Mouse (Mus musculus): ENCODE data around the gene Apbb2. TPM values are rescaled to one million over a fixed set of nuclear protein-coding genes. Genes with fewer than 3 reads are reported as not detected.

Apbb2 gene
- polyA plus RNA-seq, 1 experiment, result 19.1 TPM

GRCm38 (mm10) chr5:66505578-66505977, 113.0 kb downstream of the Apbb2 start:
- no peak overlapping the region for H3ac ChIP-seq (ENCODE audit: control insufficient read depth, insufficient read length)
- H3K79me2 ChIP-seq (ENCODE audit: control insufficient read depth, insufficient read depth), result peaks cover 37% of the 10 kb centered on the region
- no peaks in the 10 kb centered on the region for H3K36me3 ChIP-seq (ENCODE audit: control insufficient read depth, insufficient read depth)
- TF ChIP-seq E2F4 (IDR thresholded peaks at IDR 0.05; ENCODE audit: insufficient read depth), result no peak
- TF ChIP-seq TCF12 (IDR thresholded peaks at IDR 0.05; ENCODE audit: insufficient read depth, poor library complexity, severe bottlenecking), result no peak
- no peak for TF ChIP-seq TCF3 (IDR thresholded peaks at IDR 0.05; ENCODE audit: insufficient read length, low read depth)
- TF ChIP-seq POLR2AphosphoS2 (IDR thresholded peaks at IDR 0.05; ENCODE audit: insufficient read length, low read depth), result no peak
- no peak for TF ChIP-seq POLR2A (IDR thresholded peaks at IDR 0.05; ENCODE audit: insufficient read length, low read depth)
- no peak for TF ChIP-seq USF1 (IDR thresholded peaks at IDR 0.05; ENCODE audit: low read depth)
- TF ChIP-seq CEBPB (IDR thresholded peaks at IDR 0.05; ENCODE audit: insufficient read depth, poor library complexity, severe bottlenecking), result no peak
- TF ChIP-seq REST (IDR thresholded peaks at IDR 0.05; ENCODE audit: insufficient read depth, insufficient read length), result no peak
- no peak for TF ChIP-seq SRF (IDR thresholded peaks at IDR 0.05; ENCODE audit: control insufficient read depth, insufficient read length, low read depth)
- TF ChIP-seq MYOG (IDR thresholded peaks at IDR 0.05; ENCODE audit: control insufficient read depth in 1 of 3, insufficient read depth in 1 of 3, insufficient read length in 2 of 3, low read depth in 2 of 3), result no peak
- no peak for TF ChIP-seq MAX (IDR thresholded peaks at IDR 0.05; ENCODE audit: low read depth)
- no peak for TF ChIP-seq MYOD1 (IDR thresholded peaks at IDR 0.05; ENCODE audit: control insufficient read depth in 1 of 3, insufficient read length in 2 of 3, low read depth in 2 of 3)
- no peak overlapping the region for H3K4me3 ChIP-seq
- H3K4me2 ChIP-seq (ENCODE audit: low read depth), result no peak overlapping the region
- no peaks in the 10 kb centered on the region for H3K27me3 ChIP-seq (ENCODE audit: control insufficient read depth, insufficient read depth, insufficient read length)

GRCm38 (mm10) chr5:66505071-66505470, 113.5 kb downstream of the Apbb2 start:
- no peak overlapping the region for H3ac ChIP-seq (ENCODE audit: control insufficient read depth, insufficient read length)
- H3K4me3 ChIP-seq, result no peak overlapping the region
- TF ChIP-seq REST (IDR thresholded peaks at IDR 0.05; ENCODE audit: insufficient read depth, insufficient read length) (no peak), MAX (IDR thresholded peaks at IDR 0.05; ENCODE audit: low read depth) (no peak), POLR2A (IDR thresholded peaks at IDR 0.05; ENCODE audit: insufficient read length, low read depth) (no peak), CEBPB (IDR thresholded peaks at IDR 0.05; ENCODE audit: insufficient read depth, poor library complexity, severe bottlenecking) (no peak)
- H3K36me3 ChIP-seq (ENCODE audit: control insufficient read depth, insufficient read depth), result no peaks in the 10 kb centered on the region
- peaks cover 35% of the 10 kb centered on the region for H3K79me2 ChIP-seq (ENCODE audit: control insufficient read depth, insufficient read depth)
- no peaks in the 10 kb centered on the region for H3K27me3 ChIP-seq (ENCODE audit: control insufficient read depth, insufficient read depth, insufficient read length)
- no peak overlapping the region for H3K4me2 ChIP-seq (ENCODE audit: low read depth)

GRCm38 (mm10) chr5:66504434-66504747, 114.2 kb downstream of the Apbb2 start:
- peaks cover 32% of the 10 kb centered on the region for H3K79me2 ChIP-seq (ENCODE audit: control insufficient read depth, insufficient read depth)
- TF ChIP-seq TCF3 (IDR thresholded peaks at IDR 0.05; ENCODE audit: insufficient read length, low read depth) (no peak), E2F4 (IDR thresholded peaks at IDR 0.05; ENCODE audit: insufficient read depth) (no peak), MYOD1 (IDR thresholded peaks at IDR 0.05; ENCODE audit: control insufficient read depth in 1 of 3, insufficient read length in 2 of 3, low read depth in 2 of 3) (no peak), SRF (IDR thresholded peaks at IDR 0.05; ENCODE audit: control insufficient read depth, insufficient read length, low read depth) (no peak), REST (IDR thresholded peaks at IDR 0.05; ENCODE audit: insufficient read depth, insufficient read length) (no peak), MAX (IDR thresholded peaks at IDR 0.05; ENCODE audit: low read depth) (no peak), USF1 (IDR thresholded peaks at IDR 0.05; ENCODE audit: low read depth) (no peak), MYOG (IDR thresholded peaks at IDR 0.05; ENCODE audit: control insufficient read depth in 1 of 3, insufficient read depth in 1 of 3, insufficient read length in 2 of 3, low read depth in 2 of 3) (no peak), POLR2AphosphoS2 (IDR thresholded peaks at IDR 0.05; ENCODE audit: insufficient read length, low read depth) (no peak), CEBPB (IDR thresholded peaks at IDR 0.05; ENCODE audit: insufficient read depth, poor library complexity, severe bottlenecking) (no peak), POLR2A (IDR thresholded peaks at IDR 0.05; ENCODE audit: insufficient read length, low read depth) (no peak), TCF12 (IDR thresholded peaks at IDR 0.05; ENCODE audit: insufficient read depth, poor library complexity, severe bottlenecking) (no peak)
- H3K4me2 ChIP-seq (ENCODE audit: low read depth), result no peak overlapping the region
- H3K27me3 ChIP-seq (ENCODE audit: control insufficient read depth, insufficient read depth, insufficient read length), result no peaks in the 10 kb centered on the region
- no peak overlapping the region for H3ac ChIP-seq (ENCODE audit: control insufficient read depth, insufficient read length)
- H3K36me3 ChIP-seq (ENCODE audit: control insufficient read depth, insufficient read depth), result no peaks in the 10 kb centered on the region
- H3K4me3 ChIP-seq, result no peak overlapping the region

GRCm38 (mm10) chr5:66503557-66504433, 114.8 kb downstream of the Apbb2 start:
- Histone ChIP-seq H3K4me2 (ENCODE audit: low read depth) (no peak overlapping the region), H3K27me3 (ENCODE audit: control insufficient read depth, insufficient read depth, insufficient read length) (no peaks in the 10 kb centered on the region), H3K4me3 (no peak overlapping the region), H3K36me3 (ENCODE audit: control insufficient read depth, insufficient read depth) (no peaks in the 10 kb centered on the region), H3K79me2 (ENCODE audit: control insufficient read depth, insufficient read depth) (peaks cover 32% of the 10 kb centered on the region), H3ac (ENCODE audit: control insufficient read depth, insufficient read length) (no peak overlapping the region)
- TF ChIP-seq MYOD1 (IDR thresholded peaks at IDR 0.05; ENCODE audit: control insufficient read depth in 1 of 3, insufficient read length in 2 of 3, low read depth in 2 of 3) (no peak), CEBPB (IDR thresholded peaks at IDR 0.05; ENCODE audit: insufficient read depth, poor library complexity, severe bottlenecking) (no peak), TCF12 (IDR thresholded peaks at IDR 0.05; ENCODE audit: insufficient read depth, poor library complexity, severe bottlenecking) (no peak), E2F4 (IDR thresholded peaks at IDR 0.05; ENCODE audit: insufficient read depth) (no peak), SRF (IDR thresholded peaks at IDR 0.05; ENCODE audit: control insufficient read depth, insufficient read length, low read depth) (no peak), TCF3 (IDR thresholded peaks at IDR 0.05; ENCODE audit: insufficient read length, low read depth) (no peak), MAX (IDR thresholded peaks at IDR 0.05; ENCODE audit: low read depth) (no peak), POLR2AphosphoS2 (IDR thresholded peaks at IDR 0.05; ENCODE audit: insufficient read length, low read depth) (no peak), USF1 (IDR thresholded peaks at IDR 0.05; ENCODE audit: low read depth) (no peak), POLR2A (IDR thresholded peaks at IDR 0.05; ENCODE audit: insufficient read length, low read depth) (no peak), MYOG (IDR thresholded peaks at IDR 0.05; ENCODE audit: control insufficient read depth in 1 of 3, insufficient read depth in 1 of 3, insufficient read length in 2 of 3, low read depth in 2 of 3) (no peak), REST (IDR thresholded peaks at IDR 0.05; ENCODE audit: insufficient read depth, insufficient read length) (no peak)
